Mouse (Mus musculus) brain, embryonic 14.5 days (tissue): ENCODE data around the gene Ptprt.

Experiments
- CTCF ChIP-seq: fragments of 200-500 bp; IDR thresholded peaks from 2 replicates; pipeline ENCODE4 v1.5.1; 2012; ENCODE audit warnings: inconsistent platforms, mild to moderate bottlenecking, moderate library complexity, borderline replicate concordance; ENCODE audit not compliant: insufficient read depth, insufficient read length; ENCODE audit errors: extremely low read depth
- POLR2A ChIP-seq: fragments of 200-500 bp; IDR thresholded peaks from 2 replicates; pipeline ENCODE4 v1.6.1; 2012; ENCODE audit warnings: mild to moderate bottlenecking, inconsistent platforms, borderline replicate concordance; ENCODE audit not compliant: poor library complexity, insufficient read depth, insufficient read length, severe bottlenecking; ENCODE audit errors: extremely low read depth

DNA sequence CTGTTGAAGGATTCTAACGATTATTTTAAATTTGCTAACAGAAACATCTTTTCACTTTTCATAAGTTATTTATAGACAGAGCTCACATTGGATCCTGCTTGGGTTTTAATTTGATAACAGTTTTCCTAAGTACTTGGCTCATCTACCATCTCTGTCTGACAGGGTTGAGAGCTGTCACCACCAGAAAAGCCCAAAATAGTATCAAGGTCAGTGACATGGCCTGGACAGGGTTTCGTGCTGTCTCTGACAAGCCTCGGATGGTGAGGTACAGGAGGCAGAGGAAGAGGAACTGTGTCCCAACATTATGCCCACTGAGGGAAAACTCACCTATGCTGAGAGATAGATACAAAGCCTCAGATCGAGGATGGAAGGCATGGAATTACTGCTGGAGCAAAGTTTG, 79.3 kb downstream of the Ptprt start:
- TF ChIP-seq CTCF (no peak), POLR2A (no peak)
